Mouse (Mus musculus): Measurements from ENCODE around the gene Tesk2. TPM values are rescaled to one million over a fixed set of nuclear protein-coding genes. Genes with fewer than 3 reads are reported as not detected.

The Tesk2 gene
- polyA plus RNA-seq, 1 experiment from 2014 or later, result 3.0 TPM

Other genes starting within 250 kb of the Tesk2 start
- gene Ipp, start 213.4 kb upstream of the Tesk2 start, polyA plus RNA-seq (2015; fragmentation: Nextera tagmentation; extraction: Ambion mirVana), result 14.3 and 15.6 TPM in 2 replicates
- gene Tmem69, start 165.0 kb upstream of the Tesk2 start, polyA plus RNA-seq (2015; fragmentation: Nextera tagmentation; extraction: Ambion mirVana), result 24.3 and 24.6 TPM in 2 replicates
- gene Gpbp1l1, start 163.3 kb upstream of the Tesk2 start, polyA plus RNA-seq (2015; fragmentation: Nextera tagmentation; extraction: Ambion mirVana), result 24.4 and 25.0 TPM in 2 replicates
- gene Ccdc17, start 124.3 kb upstream of the Tesk2 start, polyA plus RNA-seq (2015; fragmentation: Nextera tagmentation; extraction: Ambion mirVana), result 3.1 and 3.6 TPM in 2 replicates
- 87.3 and 87.4 TPM in 2 replicates for gene Nasp, start 93.0 kb upstream of the Tesk2 start, polyA plus RNA-seq (2015; fragmentation: Nextera tagmentation; extraction: Ambion mirVana)
- gene Akr1a1, start 69.3 kb upstream of the Tesk2 start, polyA plus RNA-seq (2015; fragmentation: Nextera tagmentation; extraction: Ambion mirVana), result 580 and 636 TPM in 2 replicates
- gene Prdx1, start 35.4 kb upstream of the Tesk2 start, polyA plus RNA-seq (2015; fragmentation: Nextera tagmentation; extraction: Ambion mirVana), result 967 and 1,034 TPM in 2 replicates
- 33.5 and 35.1 TPM in 2 replicates for gene Mmachc, start 12.5 kb upstream of the Tesk2 start, polyA plus RNA-seq (2015; fragmentation: Nextera tagmentation; extraction: Ambion mirVana)
- gene Ccdc163, start 12.4 kb upstream of the Tesk2 start, polyA plus RNA-seq (2015; fragmentation: Nextera tagmentation; extraction: Ambion mirVana), result 17.9 and 20.2 TPM in 2 replicates
- gene Toe1, start 86.7 kb downstream of the Tesk2 start, polyA plus RNA-seq (2015; fragmentation: Nextera tagmentation; extraction: Ambion mirVana), result 19.8 and 21.1 TPM in 2 replicates
- 7.8 and 8.5 TPM in 2 replicates for gene Mutyh, start 86.8 kb downstream of the Tesk2 start, polyA plus RNA-seq (2015; fragmentation: Nextera tagmentation; extraction: Ambion mirVana)
- 0.70 and 1.0 TPM in 2 replicates for gene Hpdl, start 100.8 kb downstream of the Tesk2 start, polyA plus RNA-seq (2015; fragmentation: Nextera tagmentation; extraction: Ambion mirVana)
- 0.43 and 0.66 TPM in 2 replicates for gene Zswim5, start 156.4 kb downstream of the Tesk2 start, polyA plus RNA-seq (2015; fragmentation: Nextera tagmentation; extraction: Ambion mirVana)